In genomic region chr4:117831920-117832691, GRCm38 (mm10) we compare ENCODE assay signal across 10 mouse cellular contexts. TPM values are rescaled to one million over a fixed set of nuclear protein-coding genes. Genes with fewer than 3 reads are reported as not detected.
A peak's percentile ranks its signal among the peaks of the same experiment; 100 is the strongest.
DNase-seq lines count a peak whose midpoint lies in the region; ATAC-seq lines count a peak whose summit lies in the region.
"Had no signal": no experiment of that assay in that cellular context is flagged by ENCODE, and none has a peak within 500 bp of the region (broad histone marks: within the 10 kb centered on the region; RNA-seq: fewer than 3 reads in every experiment).

No protein-coding gene starts in this region.

- DNase-seq in heart, adult 8-10 months (ENCODE audit: low spot score) = peak; percentile 30
- DNase-seq in liver, embryonic 11.5 days (ENCODE audit: low spot score) = no peak
- DNase-seq in adrenal gland, postnatal 36 days = no peak
- no peak for DNase-seq in right cerebral cortex, postnatal 4 days
- DNase-seq: right cerebral cortex, postnatal 25 days had no signal

- H3K27me3 ChIP-seq in megakaryocyte, embryonic 14.5 days (replicated peaks) = peaks cover 57% of the 10 kb centered on the region
- H3K27me3 ChIP-seq in liver, embryonic 11.5 days (replicated peaks; ENCODE audit: control insufficient read depth, insufficient read depth, low read length) = no peaks in the 10 kb centered on the region
- H3K27me3 ChIP-seq in stomach, embryonic 16.5 days (ENCODE audit: control insufficient read depth, insufficient read depth, low read length) = no peaks in the 10 kb centered on the region
- H3K27me3 ChIP-seq: forebrain, embryonic 15.5 days had no signal

- H3K9ac ChIP-seq in liver, embryonic 11.5 days (ENCODE audit: low read depth, low read length) = peak overlapping the region; percentile 47
- peak overlapping the region; percentile 13; the same call in 1 of the 2 replicates for H3K9ac ChIP-seq in stomach, embryonic 16.5 days (ENCODE audit: low read length)
- H3K9ac ChIP-seq: forebrain, embryonic 15.5 days had no signal

- WGBS in liver, embryonic 11.5 days = 48% methylated on average over 9 of the region's 9 CpGs
- WGBS in stomach, embryonic 16.5 days = 52% methylated on average over 9 of the region's 9 CpGs

- H3K4me1 ChIP-seq in megakaryocyte, embryonic 14.5 days = peaks cover 69% of the 10 kb centered on the region
- H3K4me1 ChIP-seq in liver, embryonic 11.5 days (replicated peaks; ENCODE audit: control insufficient read depth, insufficient read depth, low read length) = peaks cover 54% of the 10 kb centered on the region
- peaks cover 46% of the 10 kb centered on the region for H3K4me1 ChIP-seq in stomach, embryonic 16.5 days (ENCODE audit: control insufficient read depth, insufficient read depth, low read length)

- H3K4me2 ChIP-seq in liver, embryonic 11.5 days = peak overlapping the region; percentile 36
- H3K4me2 ChIP-seq in stomach, embryonic 16.5 days (ENCODE audit: low read depth, low read length) = no peak overlapping the region
- H3K4me2 ChIP-seq: forebrain, embryonic 15.5 days had no signal

- no peak for ATAC-seq in megakaryocyte, adult 5-6 weeks (ENCODE audit: poor library complexity, severe bottlenecking)
- peak; percentile 44 for ATAC-seq in liver, embryonic 11.5 days (replicated peaks; ENCODE audit: low FRiP score)
- no peak for ATAC-seq in stomach, embryonic 16.5 days (ENCODE audit: insufficient read depth, low FRiP score)
- no peak for ATAC-seq in CD4-positive, CD25-positive, alpha-beta regulatory T cell, adult 4 months
- ATAC-seq: forebrain, embryonic 15.5 days had no signal

- no peaks in the 10 kb centered on the region for H3K9me3 ChIP-seq in megakaryocyte, embryonic 14.5 days
- no peaks in the 10 kb centered on the region for H3K9me3 ChIP-seq in liver, embryonic 11.5 days (ENCODE audit: control insufficient read depth, low read length)
- H3K9me3 ChIP-seq in stomach, embryonic 16.5 days (replicated peaks; ENCODE audit: control insufficient read depth, low read length) = no peaks in the 10 kb centered on the region
- H3K9me3 ChIP-seq: forebrain, embryonic 15.5 days had no signal

- H3K27ac ChIP-seq in liver, embryonic 11.5 days (ENCODE audit: low read depth, low read length) = peak overlapping the region; percentile 83
- peak overlapping the region; percentile 13; the same call in 1 of the 2 replicates for H3K27ac ChIP-seq in stomach, embryonic 16.5 days (ENCODE audit: low read length)
- H3K27ac ChIP-seq: forebrain, embryonic 15.5 days had no signal

- peak overlapping the region; percentile 75 for H3K4me3 ChIP-seq in megakaryocyte, embryonic 14.5 days (replicated peaks)
- H3K4me3 ChIP-seq in liver, embryonic 11.5 days (ENCODE audit: low read depth, low read length) = no peak overlapping the region; the same call in 1 of the 2 replicates
- no peak overlapping the region for H3K4me3 ChIP-seq in stomach, embryonic 16.5 days (replicated peaks; ENCODE audit: low read length)
- H3K4me3 ChIP-seq: forebrain, embryonic 15.5 days had no signal

- no peaks in the 10 kb centered on the region for H3K36me3 ChIP-seq in megakaryocyte, embryonic 14.5 days (replicated peaks; ENCODE audit: low read length)
- no peaks in the 10 kb centered on the region for H3K36me3 ChIP-seq in liver, embryonic 11.5 days (ENCODE audit: control insufficient read depth, insufficient read depth, low read length)
- no peaks in the 10 kb centered on the region for H3K36me3 ChIP-seq in stomach, embryonic 16.5 days (ENCODE audit: control insufficient read depth, insufficient read depth, low read length)
- H3K36me3 ChIP-seq: forebrain, embryonic 15.5 days had no signal

RNA-seq across cellular contexts. Expression of gene Slc6a9, which starts 2.2 kb away (rescaled TPM):
- 8.5 and 9.7 TPM in 2 replicates for polyA plus RNA-seq in megakaryocyte, embryonic 14.5 days (2012; ENCODE audit: insufficient read depth, low replicate concordance)
- 0.76 and 2.6 TPM in 2 replicates for total RNA-seq in megakaryocyte, adult 5-6 weeks (2015)
- 1.9 and 6.1 TPM in 2 replicates for total RNA-seq in megakaryocyte, adult 5-6 weeks (2017)
- total RNA-seq in heart, adult 8-10 months (2022) = 1 to 10 TPM; 1.7 to 2.3 (median 2.2) TPM
- polyA plus RNA-seq in liver, embryonic 11.5 days (2014; fragmentation: Nextera tagmentation; extraction: Ambion mirVana) = 21.7 and 26.3 TPM in 2 replicates
- 15.4 and 16.9 TPM in 2 replicates for polyA plus RNA-seq in stomach, embryonic 16.5 days (2015; fragmentation: Nextera tagmentation; extraction: Ambion mirVana)
- 10 to 100 TPM in 1 of 2 experiments, 1 to 10 TPM in 1; 6.5 to 16.9 TPM for total RNA-seq in adrenal gland, postnatal 36 days (2021)
- 1 to 10 TPM in 1 of 2 experiments, not detected in 1; 1.0 TPM for polyA plus RNA-seq in CD4-positive, CD25-positive, alpha-beta regulatory T cell, adult 4 months (2017; shearing (Covaris generic))

RNA-seq across cellular contexts. Expression of gene Ccdc24, which starts 40.3 kb away (rescaled TPM):
- not detected in 2 replicates for polyA plus RNA-seq in megakaryocyte, embryonic 14.5 days (2012; ENCODE audit: insufficient read depth, low replicate concordance)
- total RNA-seq in megakaryocyte, adult 5-6 weeks (2015) = not detected in 2 replicates
- total RNA-seq in megakaryocyte, adult 5-6 weeks (2017) = not detected in 2 replicates
- under 1 TPM in 2 of 4 experiments, not detected in 2; 0.25 to 0.50 TPM for total RNA-seq in heart, adult 8-10 months (2022)
- 1.1 and 1.5 TPM in 2 replicates for polyA plus RNA-seq in liver, embryonic 11.5 days (2014; fragmentation: Nextera tagmentation; extraction: Ambion mirVana)
- 0.62 and 1.6 TPM in 2 replicates for polyA plus RNA-seq in stomach, embryonic 16.5 days (2015; fragmentation: Nextera tagmentation; extraction: Ambion mirVana)
- under 1 TPM; 0.49 to 0.76 TPM for total RNA-seq in adrenal gland, postnatal 36 days (2021)
- not detected for polyA plus RNA-seq in CD4-positive, CD25-positive, alpha-beta regulatory T cell, adult 4 months (2017; shearing (Covaris generic))

RNA-seq across cellular contexts. Expression of gene B4galt2, which starts 51.2 kb away (rescaled TPM):
- 1.5 TPM in 1 of 2 replicates, not detected in the other for polyA plus RNA-seq in megakaryocyte, embryonic 14.5 days (2012; ENCODE audit: insufficient read depth, low replicate concordance)
- not detected in 2 replicates for total RNA-seq in megakaryocyte, adult 5-6 weeks (2015)
- 0.61 TPM in 1 of 2 replicates, not detected in the other for total RNA-seq in megakaryocyte, adult 5-6 weeks (2017)
- total RNA-seq in heart, adult 8-10 months (2022) = 1 to 10 TPM; 4.2 to 5.1 (median 4.4) TPM
- 9.3 and 10.5 TPM in 2 replicates for polyA plus RNA-seq in liver, embryonic 11.5 days (2014; fragmentation: Nextera tagmentation; extraction: Ambion mirVana)
- polyA plus RNA-seq in stomach, embryonic 16.5 days (2015; fragmentation: Nextera tagmentation; extraction: Ambion mirVana) = 11.4 and 14.6 TPM in 2 replicates
- total RNA-seq in adrenal gland, postnatal 36 days (2021) = 10 to 100 TPM in 1 of 2 experiments, 1 to 10 TPM in 1; 10.0 to 14.3 TPM
- polyA plus RNA-seq in CD4-positive, CD25-positive, alpha-beta regulatory T cell, adult 4 months (2017; shearing (Covaris generic)) = not detected

RNA-seq across cellular contexts. Expression of gene Atp6v0b, which starts 55.0 kb away (rescaled TPM):
- 395 and 493 TPM in 2 replicates for polyA plus RNA-seq in megakaryocyte, embryonic 14.5 days (2012; ENCODE audit: insufficient read depth, low replicate concordance)
- total RNA-seq in megakaryocyte, adult 5-6 weeks (2015) = 482 and 584 TPM in 2 replicates
- 229 and 245 TPM in 2 replicates for total RNA-seq in megakaryocyte, adult 5-6 weeks (2017)
- total RNA-seq in heart, adult 8-10 months (2022) = 100 to 1,000 TPM; 108 to 133 (median 121) TPM
- 212 and 229 TPM in 2 replicates for polyA plus RNA-seq in liver, embryonic 11.5 days (2014; fragmentation: Nextera tagmentation; extraction: Ambion mirVana)
- 224 and 241 TPM in 2 replicates for polyA plus RNA-seq in stomach, embryonic 16.5 days (2015; fragmentation: Nextera tagmentation; extraction: Ambion mirVana)
- total RNA-seq in adrenal gland, postnatal 36 days (2021) = 100 to 1,000 TPM; 215 to 216 TPM
- 10 to 100 TPM; 91.3 to 92.4 TPM for polyA plus RNA-seq in CD4-positive, CD25-positive, alpha-beta regulatory T cell, adult 4 months (2017; shearing (Covaris generic))

RNA-seq across cellular contexts. Expression of gene Dph2, which starts 59.7 kb away (rescaled TPM):
- 3.1 and 9.9 TPM in 2 replicates for polyA plus RNA-seq in megakaryocyte, embryonic 14.5 days (2012; ENCODE audit: insufficient read depth, low replicate concordance)
- 5.2 and 6.5 TPM in 2 replicates for total RNA-seq in megakaryocyte, adult 5-6 weeks (2015)
- total RNA-seq in megakaryocyte, adult 5-6 weeks (2017) = 4.1 and 4.3 TPM in 2 replicates
- 1 to 10 TPM; 3.4 to 4.1 (median 3.9) TPM for total RNA-seq in heart, adult 8-10 months (2022)
- 21.9 and 23.1 TPM in 2 replicates for polyA plus RNA-seq in liver, embryonic 11.5 days (2014; fragmentation: Nextera tagmentation; extraction: Ambion mirVana)
- polyA plus RNA-seq in stomach, embryonic 16.5 days (2015; fragmentation: Nextera tagmentation; extraction: Ambion mirVana) = 16.5 and 19.4 TPM in 2 replicates
- total RNA-seq in adrenal gland, postnatal 36 days (2021) = 1 to 10 TPM; 9.2 to 9.4 TPM
- 10 to 100 TPM; 33.3 to 40.3 TPM for polyA plus RNA-seq in CD4-positive, CD25-positive, alpha-beta regulatory T cell, adult 4 months (2017; shearing (Covaris generic))
